Mouse (Mus musculus) hindbrain, embryonic 11.5 days (tissue): ENCODE data around the gene Cabp2. TPM values are rescaled to one million over a fixed set of nuclear protein-coding genes. Genes with fewer than 3 reads are reported as not detected.

ENCODE experiments used
- ATAC-seq: fragments of 200-750 bp; cut with Nextera tagmentation; 2 replicates; pipeline ENCODE4 v1.8.0; 2017; ENCODE audit warnings: mild to moderate bottlenecking, moderate TSS enrichment, moderate library complexity; ENCODE audit not compliant: low FRiP score
- DNase-seq: peaks from one replicate; pipeline ENCODE4 v3.0.0-alpha.2; 2015; ENCODE audit warnings: low spot score
- H3K27ac ChIP-seq: fragments of 300-500 bp; sonication (generic); 2 replicates; pipeline ENCODE4 v1.5.1; 2014; ENCODE audit warnings: mild to moderate bottlenecking, low read depth, low read length
- H3K27me3 ChIP-seq: fragments of 300-500 bp; sonication (generic); 2 replicates; pipeline ENCODE4 v1.6.1; 2014; ENCODE audit warnings: mild to moderate bottlenecking, low read length, moderate library complexity, mixed read lengths; ENCODE audit not compliant: control insufficient read depth, insufficient read depth
- H3K36me3 ChIP-seq: fragments of 300-500 bp; sonication (generic); 2 replicates; pipeline ENCODE4 v1.6.1; 2014; ENCODE audit warnings: mild to moderate bottlenecking, low read length, moderate library complexity, mixed read lengths; ENCODE audit not compliant: control insufficient read depth, insufficient read depth
- H3K4me1 ChIP-seq: fragments of 300-500 bp; sonication (generic); replicated peaks from 2 replicates; pipeline ENCODE4 v1.6.1; 2014; ENCODE audit warnings: low read length, mixed read lengths; ENCODE audit not compliant: control insufficient read depth, insufficient read depth
- H3K4me2 ChIP-seq: fragments of 300-500 bp; sonication (generic); replicated peaks from 2 replicates; pipeline ENCODE4 v1.6.1; 2014; ENCODE audit warnings: mild to moderate bottlenecking, low read depth, low read length
- H3K4me3 ChIP-seq: fragments of 300-500 bp; sonication (generic); 2 replicates; pipeline ENCODE4 v1.5.1; 2014; ENCODE audit warnings: low read depth, low read length
- H3K9ac ChIP-seq: fragments of 300-500 bp; sonication (generic); 2 replicates; pipeline ENCODE4 v1.6.1; 2014; ENCODE audit warnings: low read depth, low read length
- H3K9me3 ChIP-seq: fragments of 300-500 bp; sonication (generic); 2 replicates; pipeline ENCODE4 v1.6.1; 2016; ENCODE audit warnings: low read length; ENCODE audit not compliant: control insufficient read depth
- WGBS: fragments of 180-500 bp; shearing (Covaris S2); extraction: QIAGEN DNeasy Blood & Tissue Kit; methylation state at CpG from one replicate; pipeline ENCODE4 v1.1.7; 2014; 5-methylcytosine and 5-hydroxymethylcytosine counted together
- polyA plus RNA-seq: library from polyadenylated mRNA; unstranded; fragments of >200 nt; fragmentation: Nextera tagmentation; extraction: Ambion mirVana; gene quantifications from 2 replicates; pipeline ENCODE4 v1.2.1, GENCODE M21; 2014

Cabp2 gene
- polyA plus RNA-seq, 1 experiment from 2014 or later = not detected

DNA sequence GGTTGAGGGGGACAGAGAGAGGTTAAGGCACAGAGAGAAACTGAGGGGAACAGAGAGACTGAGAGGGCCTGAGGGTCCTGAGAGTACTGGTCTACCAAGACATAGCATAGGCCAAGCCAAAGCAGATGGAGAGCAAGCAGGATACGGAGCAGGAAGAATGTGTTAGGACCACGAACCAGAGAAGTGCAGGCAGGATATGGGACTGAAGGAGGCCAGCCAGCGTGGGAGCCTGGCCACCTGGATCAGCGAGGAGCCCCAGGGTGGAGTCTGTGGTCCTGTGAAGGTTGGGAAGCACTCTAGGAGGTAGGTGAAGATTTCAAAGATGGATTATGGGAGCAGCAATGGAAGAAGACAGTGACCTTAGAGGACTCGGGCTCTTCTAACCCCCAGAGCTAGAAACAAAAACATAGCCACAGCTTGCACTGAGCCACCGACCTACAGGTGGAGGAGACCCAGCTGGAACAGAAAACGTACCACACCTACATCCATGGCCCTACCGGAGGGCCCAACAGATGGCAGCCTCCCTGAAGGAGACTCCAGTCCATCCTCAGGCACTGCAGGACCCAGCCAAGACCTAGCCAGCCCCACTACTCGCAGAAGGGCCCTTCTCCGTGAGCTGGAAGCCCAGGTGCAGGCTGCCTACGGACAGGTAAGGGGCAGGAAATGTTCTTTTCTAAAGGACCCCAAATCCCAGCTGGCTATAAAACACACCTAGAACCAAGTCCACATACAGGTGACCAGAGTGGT lies 1.0 kb downstream of the Cabp2 start:
- Histone ChIP-seq H3K4me2 (no peak overlapping the region), H3K27ac (no peak overlapping the region), H3K9ac (no peak overlapping the region), H3K4me3 (no peak overlapping the region), H3K36me3 (no peaks in the 10 kb centered on the region), H3K9me3 (no peaks in the 10 kb centered on the region), H3K4me1 (no peaks in the 10 kb centered on the region), H3K27me3 (no peaks in the 10 kb centered on the region)
- DNase-seq (no peak), ATAC-seq (no peak)
- WGBS = 82% methylated on average over 11 of the region's 11 CpGs

DNA sequence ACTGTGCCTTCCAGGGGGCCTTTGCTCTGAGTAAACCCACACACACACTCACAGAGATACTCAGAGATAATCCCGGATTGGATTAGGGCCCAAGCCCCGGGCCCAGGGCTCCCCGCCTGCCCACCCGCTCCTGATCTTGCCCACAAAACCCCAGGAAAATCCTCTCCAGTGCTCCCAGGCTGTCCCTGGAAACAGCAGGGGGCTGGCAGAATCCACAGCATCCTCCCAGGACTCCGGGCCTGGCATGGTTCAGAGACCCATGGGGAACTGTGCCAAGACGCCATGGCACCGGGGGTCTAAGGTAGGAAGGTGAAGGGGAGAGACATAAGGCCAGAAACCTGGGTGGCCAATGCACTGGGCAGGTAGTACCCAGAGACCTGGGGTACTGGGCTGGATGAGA lies 1.9 kb downstream of the Cabp2 start:
- H3K4me3 ChIP-seq = no peak overlapping the region
- H3K27ac ChIP-seq = no peak overlapping the region
- no peak overlapping the region for H3K9ac ChIP-seq
- DNase-seq (no peak), ATAC-seq (no peak)
- H3K9me3 ChIP-seq = no peaks in the 10 kb centered on the region
- H3K36me3 ChIP-seq = no peaks in the 10 kb centered on the region
- no peaks in the 10 kb centered on the region for H3K27me3 ChIP-seq
- WGBS = 75% methylated on average over 7 of the region's 7 CpGs
- H3K4me2 ChIP-seq = no peak overlapping the region
- H3K4me1 ChIP-seq = no peaks in the 10 kb centered on the region

DNA sequence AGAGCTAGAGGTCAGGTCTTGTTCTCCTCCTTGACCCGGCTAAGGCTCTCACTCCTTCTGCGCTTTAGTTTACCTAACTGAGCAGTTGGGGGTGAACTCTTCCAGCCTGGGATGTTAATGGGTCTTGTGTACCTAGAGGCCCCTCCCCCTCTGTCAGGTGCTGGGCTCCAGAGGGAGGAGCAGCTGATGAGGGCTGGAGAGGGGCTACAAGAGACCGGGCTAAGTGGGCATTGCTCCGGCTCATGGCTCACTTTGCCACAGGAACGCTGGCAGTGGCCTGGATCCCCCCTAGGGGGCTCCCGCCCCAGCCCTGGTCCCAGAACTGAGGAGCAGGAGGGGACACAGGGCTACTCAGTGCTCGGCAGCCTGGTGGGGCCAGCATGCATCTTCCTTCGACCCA lies 2.4 kb downstream of the Cabp2 start:
- ATAC-seq (no peak), DNase-seq (no peak)
- Histone ChIP-seq H3K27ac (no peak overlapping the region), H3K4me3 (no peak overlapping the region), H3K4me2 (no peak overlapping the region), H3K9me3 (no peaks in the 10 kb centered on the region), H3K27me3 (no peaks in the 10 kb centered on the region), H3K4me1 (no peaks in the 10 kb centered on the region), H3K36me3 (no peaks in the 10 kb centered on the region), H3K9ac (no peak overlapping the region)
- 28% methylated on average over 8 of the region's 8 CpGs for WGBS

DNA sequence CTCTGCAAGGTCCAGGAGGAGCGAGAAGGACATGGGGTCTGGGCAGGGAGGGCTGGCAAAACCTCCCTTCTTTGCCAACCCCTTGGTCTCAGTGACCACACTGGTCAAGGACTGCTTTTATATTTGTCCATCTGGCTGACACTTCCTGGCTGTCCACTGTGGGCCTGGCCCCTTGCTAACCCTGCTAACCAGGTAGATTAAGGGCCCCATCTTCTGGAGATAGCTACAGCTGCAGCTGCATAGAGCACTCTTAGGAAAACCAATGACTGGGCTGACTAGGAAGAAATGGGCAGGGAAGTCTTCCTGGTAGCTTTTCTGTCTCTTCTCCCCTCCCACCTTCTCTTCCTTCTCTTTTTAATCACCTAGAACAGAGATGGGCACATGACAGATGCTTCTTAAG lies 3.6 kb downstream of the Cabp2 start:
- H3K27me3 ChIP-seq = no peaks in the 10 kb centered on the region
- no peak for DNase-seq
- H3K4me2 ChIP-seq = no peak overlapping the region
- H3K9ac ChIP-seq = no peak overlapping the region
- no peak for ATAC-seq
- WGBS = 85% methylated on average over 1 of the region's 1 CpGs
- no peaks in the 10 kb centered on the region for H3K9me3 ChIP-seq
- H3K4me3 ChIP-seq = no peak overlapping the region
- no peak overlapping the region for H3K27ac ChIP-seq
- H3K4me1 ChIP-seq = no peaks in the 10 kb centered on the region
- H3K36me3 ChIP-seq = no peaks in the 10 kb centered on the region

DNA sequence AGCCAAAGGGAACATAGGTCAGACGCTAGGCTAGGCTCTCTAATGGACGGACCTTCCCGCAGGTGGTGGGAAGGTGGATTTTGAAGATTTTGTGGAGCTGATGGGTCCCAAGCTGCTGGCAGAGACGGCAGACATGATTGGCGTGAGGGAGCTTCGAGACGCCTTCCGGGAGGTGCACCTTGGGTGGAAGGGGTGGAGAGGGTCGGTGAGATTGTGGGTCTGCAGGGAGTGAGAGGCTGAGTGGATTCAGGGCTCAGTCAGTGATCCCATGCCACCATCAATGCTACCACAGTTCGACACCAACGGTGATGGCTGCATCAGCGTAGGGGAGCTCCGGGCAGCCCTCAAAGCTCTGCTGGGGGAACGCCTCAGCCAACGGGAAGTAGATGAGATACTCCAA lies 4.8 kb downstream of the Cabp2 start:
- Histone ChIP-seq H3K36me3 (no peaks in the 10 kb centered on the region), H3K4me2 (no peak overlapping the region), H3K4me1 (no peaks in the 10 kb centered on the region), H3K4me3 (no peak overlapping the region), H3K9ac (no peak overlapping the region), H3K27ac (no peak overlapping the region), H3K9me3 (no peaks in the 10 kb centered on the region), H3K27me3 (no peaks in the 10 kb centered on the region)
- no peak for ATAC-seq
- 91% methylated on average over 15 of the region's 15 CpGs for WGBS
- no peak for DNase-seq

DNA sequence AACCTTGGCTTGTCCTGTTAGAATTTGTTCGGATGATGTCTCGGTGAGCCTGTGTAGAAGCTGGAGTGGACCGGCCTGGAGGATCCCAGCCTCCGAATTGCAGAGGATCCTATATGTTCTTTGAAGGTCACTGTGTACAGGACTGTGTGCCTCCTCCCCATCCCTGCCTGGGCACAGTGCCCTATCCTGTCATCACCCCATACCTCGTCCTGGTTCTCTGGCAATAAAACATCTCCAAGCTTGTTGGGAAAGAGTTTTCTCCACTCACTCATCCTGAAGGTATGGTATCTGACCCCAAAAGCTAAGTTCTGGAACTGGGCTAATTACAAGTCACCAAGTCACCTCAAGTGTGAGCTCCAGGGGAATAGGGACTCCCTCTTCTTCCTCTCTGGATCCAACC lies 5.7 kb downstream of the Cabp2 start:
- DNase-seq (no peak), ATAC-seq (no peak)
- H3K9ac ChIP-seq = no peak overlapping the region
- H3K9me3 ChIP-seq = no peaks in the 10 kb centered on the region
- H3K4me2 ChIP-seq = no peak overlapping the region
- no peaks in the 10 kb centered on the region for H3K27me3 ChIP-seq
- no peaks in the 10 kb centered on the region for H3K4me1 ChIP-seq
- H3K27ac ChIP-seq = no peak overlapping the region
- no peaks in the 10 kb centered on the region for H3K36me3 ChIP-seq
- WGBS = 88% methylated on average over 5 of the region's 5 CpGs
- H3K4me3 ChIP-seq = no peak overlapping the region

DNA sequence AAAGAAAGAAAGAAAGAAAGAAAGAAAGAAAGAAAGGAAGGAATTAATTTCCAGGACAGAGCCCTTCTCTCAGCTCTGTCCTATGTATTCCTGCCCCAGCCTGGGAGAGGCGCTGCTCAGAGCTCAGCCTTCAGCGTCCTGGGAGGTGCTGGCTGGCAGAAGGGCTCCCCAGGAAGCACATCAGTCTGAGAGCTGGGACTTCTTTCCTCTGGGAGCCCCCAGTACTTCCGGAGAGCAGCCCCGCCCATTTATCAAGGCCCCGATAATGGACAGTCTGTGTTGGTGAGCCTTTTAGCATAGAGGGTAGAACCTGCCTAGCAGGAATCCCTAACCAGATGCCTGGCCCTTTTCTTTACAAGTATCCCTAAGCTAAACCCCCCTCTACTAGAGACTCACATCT lies 6.8 kb downstream of the Cabp2 start:
- H3K27me3 ChIP-seq = no peaks in the 10 kb centered on the region
- no peaks in the 10 kb centered on the region for H3K4me1 ChIP-seq
- no peak overlapping the region for H3K9ac ChIP-seq
- H3K36me3 ChIP-seq = no peaks in the 10 kb centered on the region
- H3K4me3 ChIP-seq = no peak overlapping the region
- no peak overlapping the region for H3K27ac ChIP-seq
- ATAC-seq (no peak), DNase-seq (no peak)
- no peaks in the 10 kb centered on the region for H3K9me3 ChIP-seq
- 55% methylated on average over 5 of the region's 5 CpGs for WGBS
- no peak overlapping the region for H3K4me2 ChIP-seq

DNA sequence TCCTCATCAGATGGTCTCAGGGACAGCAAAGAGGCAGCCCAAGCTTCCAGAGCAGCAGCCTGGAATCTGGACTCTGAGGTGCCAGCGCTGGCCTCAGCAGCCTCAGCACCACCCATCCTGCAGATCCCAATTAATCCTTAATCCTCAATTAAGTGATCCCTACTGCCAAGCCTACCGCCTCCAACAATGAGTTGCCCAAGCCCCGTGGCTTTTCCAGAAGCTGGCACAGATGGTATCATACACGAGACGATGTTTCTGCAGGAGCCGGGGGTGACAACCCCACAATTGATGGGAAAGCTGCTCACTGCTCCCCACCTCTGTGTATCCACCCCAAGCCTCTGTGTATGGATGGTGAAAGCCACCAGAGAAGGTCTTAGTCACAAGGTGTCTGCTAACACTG lies 7.8 kb downstream of the Cabp2 start:
- WGBS = 85% methylated on average over 6 of the region's 6 CpGs
- H3K4me2 ChIP-seq = no peak overlapping the region
- no peak for ATAC-seq
- H3K9me3 ChIP-seq = no peaks in the 10 kb centered on the region
- H3K9ac ChIP-seq = no peak overlapping the region
- no peak overlapping the region for H3K27ac ChIP-seq
- H3K4me3 ChIP-seq = no peak overlapping the region
- no peak for DNase-seq
- no peaks in the 10 kb centered on the region for H3K27me3 ChIP-seq
- no peaks in the 10 kb centered on the region for H3K36me3 ChIP-seq
- H3K4me1 ChIP-seq = no peaks in the 10 kb centered on the region

DNA sequence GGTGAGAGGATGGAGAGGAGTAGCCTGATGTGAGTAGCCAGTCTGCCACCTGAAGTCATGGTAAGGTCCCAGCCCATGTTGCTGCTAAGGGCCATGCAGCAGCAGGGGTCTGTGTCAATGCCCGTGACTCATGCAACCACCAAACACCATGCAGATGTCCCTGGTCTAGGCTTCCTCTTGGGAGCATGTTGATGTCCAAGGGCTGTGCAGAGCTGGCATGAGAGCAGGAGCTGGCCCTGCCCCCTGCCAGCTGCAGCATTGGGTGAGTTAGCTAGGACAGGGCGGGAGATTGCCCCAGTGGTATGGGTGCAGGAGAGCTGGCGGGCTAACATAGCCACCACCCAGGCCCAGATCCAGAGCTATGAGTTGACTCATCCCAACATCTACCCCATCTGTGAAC lies 9.1 kb downstream of the Cabp2 start:
- ATAC-seq (no peak), DNase-seq (no peak)
- Histone ChIP-seq H3K4me1 (no peaks in the 10 kb centered on the region), H3K4me2 (no peak overlapping the region), H3K27ac (no peak overlapping the region), H3K9ac (no peak overlapping the region), H3K4me3 (no peak overlapping the region), H3K36me3 (no peaks in the 10 kb centered on the region), H3K27me3 (no peaks in the 10 kb centered on the region), H3K9me3 (no peaks in the 10 kb centered on the region)
- whole genome bisulfite sequencing = 88% methylated on average over 3 of the region's 3 CpGs
